Mouse (Mus musculus): ENCODE data around the gene C4bp. TPM values are rescaled to one million over a fixed set of nuclear protein-coding genes. Genes with fewer than 3 reads are reported as not detected.

C4bp gene
- polyA plus RNA-seq (2011; ENCODE audit: insufficient read depth, insufficient read length, low replicate concordance, missing spikeins), result 1.1 TPM in 1 of 2 replicates, not detected in the other

- no peak within 1 kb of the TSS for H3K27ac ChIP-seq (ENCODE audit: control insufficient read depth, insufficient read depth, low read depth, low read length, poor library complexity)
- no peak within 1 kb of the TSS for H3K4me3 ChIP-seq (replicated peaks; ENCODE audit: control insufficient read depth, low read depth, low read length)
- no peak for TF ChIP-seq CTCF (IDR thresholded peaks at IDR 0.05; ENCODE audit: control insufficient read depth, insufficient read depth, low read length)
- no peaks in the 10 kb centered on the region for H3K4me1 ChIP-seq (ENCODE audit: control insufficient read depth, insufficient read depth, low read length)
- 89% methylated on average over 3 of the region's 3 CpGs for whole genome bisulfite sequencing
These were observed at the start of gene C4bp for GRCm38 (mm10) chr1:130661454-130661853. TSS of gene C4bp (minus strand) at chr1:130661632.

- H3K4me1 ChIP-seq (ENCODE audit: control insufficient read depth, insufficient read depth, low read length), result no peaks in the 10 kb centered on the region
- H3K4me3 ChIP-seq (replicated peaks; ENCODE audit: control insufficient read depth, low read depth, low read length), result no peak overlapping the region
- TF ChIP-seq CTCF (IDR thresholded peaks at IDR 0.05; ENCODE audit: control insufficient read depth, insufficient read depth, low read length) (no peak), POLR2A (IDR thresholded peaks at IDR 0.05; ENCODE audit: borderline replicate concordance, control insufficient read depth, low read depth, low read length) (no peak)
- H3K27ac ChIP-seq (ENCODE audit: control insufficient read depth, insufficient read depth, low read depth, low read length, poor library complexity), result no peak overlapping the region
- 85% methylated on average over 22 of the region's 22 CpGs for WGBS
These were observed 49.0 kb upstream of the C4bp start for GRCm38 (mm10) chr1:130710283-130711080.

GRCm38 (mm10) chr1:130703613-130704012, 42.2 kb upstream of the C4bp start:
- H3K4me3 ChIP-seq (replicated peaks; ENCODE audit: control insufficient read depth, low read depth, low read length), result no peak overlapping the region
- no peak for TF ChIP-seq POLR2A (IDR thresholded peaks at IDR 0.05; ENCODE audit: borderline replicate concordance, control insufficient read depth, low read depth, low read length)
- no peaks in the 10 kb centered on the region for H3K4me1 ChIP-seq (ENCODE audit: control insufficient read depth, insufficient read depth, low read length)
- 91% methylated on average over 2 of the region's 2 CpGs for WGBS
- no peak overlapping the region for H3K27ac ChIP-seq (ENCODE audit: control insufficient read depth, insufficient read depth, low read depth, low read length, poor library complexity)

DNA sequence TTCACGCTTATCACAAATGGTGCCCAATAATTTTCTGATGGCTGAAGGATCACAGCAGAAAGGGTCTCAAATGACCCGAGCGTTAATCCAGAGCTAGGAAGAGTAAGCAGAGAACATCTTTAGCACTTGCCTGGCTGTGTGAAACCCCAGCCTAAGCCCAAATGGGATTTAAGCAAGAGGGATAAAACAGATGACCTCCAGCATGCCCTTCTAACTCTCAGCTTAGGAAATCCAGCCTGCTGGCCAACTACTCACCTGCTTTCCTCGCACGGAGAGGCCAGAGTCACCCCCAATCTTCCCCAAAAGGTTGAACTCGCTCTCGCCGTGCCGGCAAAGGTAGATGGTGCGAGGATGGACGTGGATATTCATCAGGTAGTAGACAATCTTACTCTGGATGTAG, 40.5 kb upstream of the C4bp start:
- Histone ChIP-seq H3K4me3 (replicated peaks; ENCODE audit: control insufficient read depth, low read depth, low read length) (no peak overlapping the region), H3K4me1 (ENCODE audit: control insufficient read depth, insufficient read depth, low read length) (no peaks in the 10 kb centered on the region), H3K27ac (ENCODE audit: control insufficient read depth, insufficient read depth, low read depth, low read length, poor library complexity) (no peak overlapping the region)
- TF ChIP-seq POLR2A (IDR thresholded peaks at IDR 0.05; ENCODE audit: borderline replicate concordance, control insufficient read depth, low read depth, low read length) (no peak), CTCF (IDR thresholded peaks at IDR 0.05; ENCODE audit: control insufficient read depth, insufficient read depth, low read length) (no peak)
- 92% methylated on average over 11 of the region's 11 CpGs for WGBS

- no peak for TF ChIP-seq CTCF (IDR thresholded peaks at IDR 0.05; ENCODE audit: control insufficient read depth, insufficient read depth, low read length)
- no peak for TF ChIP-seq POLR2A (IDR thresholded peaks at IDR 0.05; ENCODE audit: borderline replicate concordance, control insufficient read depth, low read depth, low read length)
- no peak overlapping the region for H3K4me3 ChIP-seq (replicated peaks; ENCODE audit: control insufficient read depth, low read depth, low read length)
- 75% methylated on average over 10 of the region's 10 CpGs for WGBS
- no peaks in the 10 kb centered on the region for H3K4me1 ChIP-seq (ENCODE audit: control insufficient read depth, insufficient read depth, low read length)
- H3K27ac ChIP-seq (ENCODE audit: control insufficient read depth, insufficient read depth, low read depth, low read length, poor library complexity), result no peak overlapping the region
These were observed 38.7 kb upstream of the C4bp start for GRCm38 (mm10) chr1:130699937-130700633.

GRCm38 (mm10) chr1:130698601-130699000, 37.2 kb upstream of the C4bp start:
- H3K4me1 ChIP-seq (ENCODE audit: control insufficient read depth, insufficient read depth, low read length), result no peaks in the 10 kb centered on the region
- TF ChIP-seq CTCF (IDR thresholded peaks at IDR 0.05; ENCODE audit: control insufficient read depth, insufficient read depth, low read length) (no peak), POLR2A (IDR thresholded peaks at IDR 0.05; ENCODE audit: borderline replicate concordance, control insufficient read depth, low read depth, low read length) (no peak)
- 92% methylated on average over 5 of the region's 5 CpGs for WGBS
- no peak overlapping the region for H3K27ac ChIP-seq (ENCODE audit: control insufficient read depth, insufficient read depth, low read depth, low read length, poor library complexity)
- H3K4me3 ChIP-seq (replicated peaks; ENCODE audit: control insufficient read depth, low read depth, low read length), result no peak overlapping the region

DNA sequence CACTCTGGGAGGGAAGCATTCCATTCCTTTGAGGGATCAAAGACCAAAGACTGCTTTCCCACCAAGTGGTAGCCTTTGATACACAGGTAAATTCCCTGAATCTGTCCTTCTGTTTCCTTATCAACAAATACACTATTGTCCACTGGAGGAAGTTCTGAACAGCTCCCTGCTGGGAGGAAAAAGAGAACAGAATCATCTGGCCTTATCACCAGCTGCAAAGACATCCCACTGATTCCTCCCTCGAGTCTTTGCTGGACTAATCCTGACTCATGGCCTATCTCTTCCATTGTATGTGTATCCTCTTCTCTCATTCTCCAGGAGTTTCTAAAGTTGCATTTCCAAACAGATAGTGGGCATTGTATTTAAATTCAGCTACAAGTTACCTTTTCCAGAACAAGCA, 22.5 kb upstream of the C4bp start:
- H3K4me1 ChIP-seq (ENCODE audit: control insufficient read depth, insufficient read depth, low read length), result no peaks in the 10 kb centered on the region
- no peak overlapping the region for H3K27ac ChIP-seq (ENCODE audit: control insufficient read depth, insufficient read depth, low read depth, low read length, poor library complexity)
- no peak for TF ChIP-seq POLR2A (IDR thresholded peaks at IDR 0.05; ENCODE audit: borderline replicate concordance, control insufficient read depth, low read depth, low read length)
- no peak for TF ChIP-seq CTCF (IDR thresholded peaks at IDR 0.05; ENCODE audit: control insufficient read depth, insufficient read depth, low read length)
- 33% methylated on average over 1 of the region's 1 CpGs for WGBS
- no peak overlapping the region for H3K4me3 ChIP-seq (replicated peaks; ENCODE audit: control insufficient read depth, low read depth, low read length)

- H3K4me3 ChIP-seq (replicated peaks; ENCODE audit: control insufficient read depth, low read depth, low read length), result no peak overlapping the region
- no peak for TF ChIP-seq CTCF (IDR thresholded peaks at IDR 0.05; ENCODE audit: control insufficient read depth, insufficient read depth, low read length)
- TF ChIP-seq POLR2A (IDR thresholded peaks at IDR 0.05; ENCODE audit: borderline replicate concordance, control insufficient read depth, low read depth, low read length), result no peak
- no peak overlapping the region for H3K27ac ChIP-seq (ENCODE audit: control insufficient read depth, insufficient read depth, low read depth, low read length, poor library complexity)
- 73% methylated on average over 6 of the region's 6 CpGs for WGBS
- no peaks in the 10 kb centered on the region for H3K4me1 ChIP-seq (ENCODE audit: control insufficient read depth, insufficient read depth, low read length)
These were observed 20.4 kb upstream of the C4bp start for GRCm38 (mm10) chr1:130681656-130682413.

All from bone marrow, adult 2 months (tissue).